Mouse (Mus musculus) kidney, adult 18-20 months (tissue): ENCODE measurements around the gene Yy1.
A peak's percentile ranks its signal among the peaks of the same experiment; 100 is the strongest.

Experiments used
- DNase-seq: peaks from one replicate; pipeline ENCODE4 v3.0.0; 2021

Gene Yy1

DNA sequence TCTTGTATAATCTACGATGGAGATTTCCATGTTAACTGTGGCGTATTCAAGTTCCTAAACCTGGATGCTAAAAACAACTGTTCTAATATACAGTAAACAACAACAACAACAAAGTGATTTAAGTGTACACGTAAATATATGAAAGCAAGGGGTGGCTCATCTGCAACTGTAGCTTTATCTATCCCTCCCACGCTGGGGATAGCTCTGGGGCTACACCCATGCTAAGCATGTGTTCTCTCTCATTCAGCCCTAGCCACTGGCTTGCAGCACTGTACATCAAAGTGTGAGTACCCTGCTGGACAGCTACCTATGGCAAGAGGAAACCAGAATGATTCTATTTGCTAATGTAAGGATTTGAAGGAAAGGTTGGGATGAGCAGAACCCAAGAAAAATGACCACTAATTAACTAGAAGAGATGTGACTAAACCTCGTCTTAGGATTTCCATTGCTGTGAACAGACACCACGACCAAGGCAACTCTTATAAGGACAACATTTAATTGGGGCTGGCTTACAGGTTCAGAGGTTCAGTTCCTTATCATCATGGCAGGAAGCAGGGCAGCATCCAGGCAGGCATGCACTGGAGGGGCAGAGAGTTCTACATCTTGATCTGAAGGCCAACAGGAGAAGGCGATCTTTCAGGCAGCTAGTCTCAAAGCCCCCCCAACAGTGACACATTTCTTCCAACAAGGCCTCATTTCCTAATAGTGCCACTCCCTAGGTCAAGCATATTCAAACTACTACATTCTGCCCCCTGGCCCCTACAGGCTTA is 12.5 kb upstream of the Yy1 start:
- no peak for DNase-seq

DNA sequence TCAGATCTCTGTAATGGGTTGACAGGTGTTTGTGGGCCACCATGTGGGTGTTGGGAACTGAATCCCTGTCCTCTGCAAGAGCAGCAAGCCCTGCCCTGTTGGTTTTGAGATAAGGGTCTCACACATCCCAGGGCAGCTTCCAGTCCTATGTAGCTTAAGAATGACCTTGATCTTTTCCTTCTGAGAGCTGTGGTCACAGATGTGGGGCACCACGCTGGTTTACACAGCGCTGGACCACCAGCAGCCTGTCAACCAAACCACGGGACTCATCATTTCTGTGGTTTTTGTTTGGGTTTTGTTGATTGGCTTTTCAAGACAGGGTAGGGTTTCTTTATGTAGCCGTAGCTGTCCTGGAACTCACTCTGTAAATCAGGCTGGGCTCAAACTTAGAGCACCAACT is 7.6 kb upstream of the Yy1 start:
- no peak for DNase-seq

DNA sequence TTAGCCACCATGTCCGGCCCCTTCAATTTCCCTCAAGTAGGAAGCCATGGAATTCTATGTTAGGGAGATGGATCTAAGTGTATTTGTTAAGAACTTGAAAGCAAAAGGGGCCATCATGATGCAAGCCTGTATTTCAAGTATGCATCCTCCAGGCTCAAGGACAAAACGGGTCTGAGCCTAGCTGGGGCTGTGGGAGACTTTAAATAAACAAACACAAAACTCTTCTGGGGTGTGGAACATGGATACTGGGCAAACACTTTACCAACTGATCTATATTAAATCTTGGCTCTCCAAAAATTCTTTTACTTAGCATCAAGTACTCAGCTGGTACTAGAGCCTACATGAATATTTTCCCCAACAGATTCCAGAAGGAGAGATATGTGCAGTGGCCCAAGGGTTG is 5.4 kb upstream of the Yy1 start:
- no peak for DNase-seq

DNA sequence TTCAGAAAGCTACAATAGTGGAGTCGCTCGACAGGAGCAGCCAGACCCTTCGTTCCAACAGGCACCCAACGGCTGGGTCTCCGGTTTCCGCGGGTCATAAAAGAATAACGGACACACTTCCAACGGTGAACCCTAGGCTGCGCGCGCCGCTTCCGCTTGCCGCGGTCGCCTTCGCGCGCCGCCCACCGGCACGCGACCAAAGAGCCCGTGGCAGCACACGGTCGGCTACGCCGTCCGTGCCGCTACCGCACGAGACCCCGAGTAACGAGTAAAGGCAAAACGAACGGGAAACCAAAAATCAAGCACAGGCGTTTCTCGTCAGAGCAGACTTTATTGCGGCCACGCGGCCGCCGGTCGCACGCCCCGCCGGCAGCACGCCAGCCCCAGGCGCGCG is 624 bp upstream of the Yy1 start:
- peak; percentile 82 for DNase-seq

DNA sequence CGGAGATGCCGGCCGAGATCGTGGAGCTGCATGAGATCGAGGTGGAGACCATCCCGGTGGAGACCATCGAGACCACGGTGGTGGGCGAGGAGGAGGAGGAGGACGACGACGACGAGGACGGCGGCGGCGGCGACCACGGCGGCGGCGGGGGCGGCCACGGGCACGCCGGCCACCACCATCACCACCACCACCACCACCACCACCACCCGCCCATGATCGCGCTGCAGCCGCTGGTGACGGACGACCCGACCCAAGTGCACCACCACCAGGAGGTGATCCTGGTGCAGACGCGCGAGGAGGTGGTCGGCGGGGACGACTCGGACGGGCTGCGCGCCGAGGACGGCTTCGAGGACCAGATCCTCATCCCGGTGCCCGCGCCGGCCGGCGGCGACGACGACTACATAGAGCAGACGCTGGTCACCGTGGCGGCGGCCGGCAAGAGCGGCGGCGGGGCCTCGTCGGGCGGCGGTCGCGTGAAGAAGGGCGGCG is 724 bp downstream of the Yy1 start:
- no peak for DNase-seq

DNA sequence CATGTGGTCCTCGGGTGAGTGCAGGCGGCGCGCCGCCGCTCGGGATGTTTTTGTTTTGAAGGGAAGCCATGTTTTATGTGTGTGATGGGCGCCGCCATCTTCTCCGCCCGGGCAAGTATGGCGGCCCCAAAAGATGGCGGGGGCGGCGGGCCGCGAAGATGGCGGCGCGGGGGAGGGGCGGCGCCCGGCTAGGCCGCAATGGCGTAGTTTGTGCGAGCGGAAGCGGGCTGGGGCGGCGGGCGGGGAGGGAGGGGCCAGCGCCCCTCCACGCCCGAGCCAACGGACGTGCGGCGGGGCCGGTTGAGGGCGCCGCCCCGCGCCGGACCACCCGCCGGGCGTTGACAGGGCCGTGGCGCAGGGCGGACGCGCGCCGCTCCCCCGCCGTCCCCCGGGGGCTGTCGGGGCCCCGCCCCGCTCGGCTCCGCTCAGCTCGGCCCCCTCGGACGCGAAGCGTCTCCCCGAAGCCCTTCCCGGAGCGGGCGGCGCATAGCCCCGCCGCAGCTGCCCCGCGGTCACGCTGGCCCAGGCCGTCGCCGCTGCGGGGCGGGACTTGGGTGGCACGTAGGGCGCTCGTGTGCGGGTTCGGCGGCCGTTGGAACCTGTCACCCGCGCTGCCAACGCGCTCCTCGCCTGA is 1.4 kb downstream of the Yy1 start:
- DNase-seq, result peak; percentile 81

DNA sequence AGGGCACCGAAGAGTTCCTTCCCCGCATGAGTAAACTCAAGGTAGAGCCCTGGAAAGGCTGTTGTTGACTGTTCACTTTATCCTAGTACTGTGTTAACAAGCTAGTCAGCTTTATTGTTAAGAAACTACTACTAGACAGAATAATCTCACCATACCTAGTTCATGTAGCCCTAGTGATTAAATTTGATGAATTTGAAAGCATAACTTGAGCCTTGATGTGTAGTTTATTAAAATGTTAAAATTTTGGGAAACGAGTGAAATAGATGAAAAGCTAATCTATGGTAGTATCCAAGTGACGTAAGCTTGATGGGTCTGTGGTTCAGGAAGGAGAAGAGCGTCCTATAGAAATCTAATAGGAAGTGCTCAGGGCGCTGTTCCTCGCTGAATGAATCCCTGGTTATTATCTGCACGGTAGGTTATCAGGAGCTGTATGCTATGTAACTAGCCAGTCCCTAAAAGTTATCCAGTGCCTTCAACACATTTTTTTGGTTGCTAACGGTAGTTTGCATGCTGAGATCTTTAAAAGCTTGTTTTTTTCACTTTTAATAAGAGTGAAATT is 2.3 kb downstream of the Yy1 start:
- no peak for DNase-seq

DNA sequence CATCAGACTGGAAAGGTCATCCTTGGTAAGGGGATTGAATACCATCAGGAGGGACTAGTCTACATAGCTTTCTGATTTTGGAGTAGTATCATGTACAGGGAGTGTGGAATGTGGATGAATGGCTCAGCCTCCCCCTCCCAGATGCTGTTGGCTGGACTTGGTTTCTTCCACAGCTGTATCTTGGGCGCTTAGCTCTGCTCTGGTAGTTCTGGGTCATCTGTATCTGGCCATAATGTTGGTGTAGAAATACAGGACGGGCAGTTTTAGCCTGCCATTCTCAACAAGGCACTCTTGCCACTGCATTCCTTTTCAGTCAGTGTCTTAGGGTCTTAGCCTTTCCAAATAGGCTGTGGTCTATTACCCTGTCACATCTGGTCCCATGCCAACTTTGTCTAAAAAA is 8.8 kb downstream of the Yy1 start:
- DNase-seq, result no peak

DNA sequence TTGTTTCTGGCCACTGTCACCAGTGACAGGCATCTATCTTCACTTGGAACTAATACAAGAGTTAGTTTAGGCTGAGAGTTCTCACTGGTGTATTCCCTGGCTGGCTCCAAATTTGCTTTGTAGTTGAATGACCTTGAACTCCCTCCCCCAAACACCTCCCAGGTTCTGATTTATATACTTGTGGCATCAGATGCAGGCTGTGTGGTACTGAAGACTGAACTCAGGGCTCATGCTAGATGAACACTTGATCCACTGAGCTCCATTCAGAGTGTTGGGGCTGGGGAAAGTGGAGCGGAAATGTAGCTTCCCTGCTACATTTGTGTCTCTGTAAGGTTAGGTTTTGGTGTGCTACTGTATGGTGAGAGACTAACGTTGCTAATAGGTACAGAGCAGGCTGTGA is 11.6 kb downstream of the Yy1 start:
- no peak for DNase-seq

DNA sequence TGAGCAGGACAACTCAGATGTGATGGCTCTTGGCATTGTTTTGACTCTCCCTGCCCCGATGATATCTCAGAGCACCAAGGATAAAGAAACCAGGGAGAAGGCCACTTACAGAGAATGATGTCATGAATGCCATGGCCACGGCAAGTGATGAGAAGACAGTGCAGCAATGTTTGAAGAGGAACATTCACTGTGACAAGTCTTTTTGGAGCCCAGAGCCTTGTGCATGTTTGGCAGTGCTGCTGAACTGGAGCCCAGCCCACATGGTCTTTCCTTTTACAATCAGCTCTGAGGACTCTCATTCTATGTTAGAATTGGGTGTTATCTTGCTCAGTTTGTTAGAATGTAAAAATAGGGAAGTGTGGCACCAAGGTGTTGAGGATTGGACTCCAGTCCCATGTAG is 15.7 kb downstream of the Yy1 start:
- no peak for DNase-seq

DNA sequence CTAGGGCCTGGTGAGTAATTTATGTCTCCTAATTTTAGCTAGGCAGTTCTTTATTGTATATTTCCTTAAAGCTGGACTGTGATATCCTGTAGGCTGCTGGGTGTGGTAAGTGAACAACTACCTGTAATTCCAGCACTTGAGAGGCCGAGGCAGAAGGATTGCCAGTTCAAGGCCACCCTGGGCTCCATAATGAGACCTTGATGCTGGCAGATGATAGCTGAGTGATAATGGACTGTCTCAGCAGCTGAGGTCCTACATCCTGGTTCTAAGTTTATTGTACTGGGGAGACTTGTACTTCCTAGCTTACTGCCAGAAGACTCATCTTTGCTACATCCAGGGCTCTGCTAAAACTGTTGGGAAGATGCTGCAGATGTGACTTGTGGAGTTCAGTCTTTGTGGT is 17.0 kb downstream of the Yy1 start:
- no peak for DNase-seq

DNA sequence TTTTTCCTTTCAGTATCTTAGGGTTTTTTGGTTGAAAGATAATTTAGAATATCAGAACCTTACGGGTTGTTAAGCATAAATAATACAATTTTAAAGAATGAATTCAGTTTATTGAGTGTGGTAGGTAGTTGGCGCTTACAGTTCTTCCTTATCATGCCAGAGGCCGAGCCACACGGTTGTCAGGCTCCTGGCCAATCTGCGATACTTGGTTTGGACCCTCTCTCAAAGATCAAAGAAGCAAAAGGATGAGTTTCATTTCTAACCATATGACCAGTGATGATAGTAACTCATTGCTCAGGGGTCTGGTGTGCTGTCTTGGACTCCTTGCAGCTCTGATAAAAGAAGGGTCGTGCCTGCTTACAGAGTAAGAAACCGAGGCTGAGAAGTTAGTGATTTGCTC is 17.5 kb downstream of the Yy1 start:
- no peak for DNase-seq

DNA sequence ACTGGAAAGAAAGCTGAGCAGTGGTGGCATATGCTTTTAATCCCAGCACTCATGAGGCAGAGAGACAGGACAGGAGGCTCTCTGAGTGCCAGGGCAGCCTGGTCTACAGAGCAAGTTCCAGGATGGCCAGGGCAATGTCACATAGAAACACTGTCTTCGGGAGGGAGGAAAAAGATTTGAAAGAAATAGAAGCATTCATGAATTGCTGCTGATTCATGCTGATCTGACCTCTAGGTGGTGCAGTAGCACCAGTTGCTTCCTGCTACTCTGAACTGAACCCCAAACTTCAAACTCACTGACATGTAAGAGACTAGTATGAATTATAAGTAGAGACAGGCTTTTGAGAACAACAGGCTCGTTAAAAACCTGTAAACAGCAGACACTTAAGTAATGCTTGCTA is 18.4 kb downstream of the Yy1 start:
- DNase-seq, result peak; percentile 35

DNA sequence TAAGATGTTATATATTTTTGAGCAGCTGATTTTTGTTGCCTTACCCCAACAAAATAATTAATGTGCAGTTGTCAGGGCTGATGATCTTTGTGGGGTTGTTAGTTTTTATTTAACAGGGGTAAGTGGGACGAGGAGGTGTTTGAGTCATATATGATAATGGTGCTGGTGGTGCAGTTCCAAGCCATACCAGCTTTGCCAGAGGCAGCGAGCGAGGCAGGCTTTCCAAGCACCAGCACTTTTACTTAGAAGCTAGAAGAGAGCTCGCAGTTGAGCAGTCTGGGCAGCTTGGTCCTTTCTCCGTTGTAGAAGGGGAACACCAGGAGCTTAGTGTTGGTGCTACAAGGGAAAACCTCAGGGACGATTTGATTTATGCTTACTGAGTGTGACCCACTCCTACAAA is 19.7 kb downstream of the Yy1 start:
- DNase-seq, result no peak

DNA sequence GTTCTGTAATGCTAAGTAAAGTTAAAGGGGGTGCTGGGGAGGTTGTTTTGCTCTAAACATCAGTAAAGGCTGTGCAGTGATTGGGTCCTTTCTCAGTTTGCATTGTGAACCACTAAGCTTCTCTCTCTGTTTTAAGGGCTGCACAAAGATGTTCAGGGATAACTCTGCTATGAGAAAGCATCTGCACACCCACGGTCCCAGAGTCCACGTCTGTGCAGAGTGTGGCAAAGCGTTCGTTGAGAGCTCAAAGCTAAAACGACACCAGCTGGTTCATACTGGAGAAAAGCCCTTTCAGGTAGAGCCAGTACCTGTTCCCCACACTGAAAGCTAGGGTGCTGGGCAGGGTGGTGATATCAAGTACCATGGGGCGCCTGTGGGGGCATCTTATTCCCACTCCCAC is 21.7 kb downstream of the Yy1 start:
- DNase-seq, result no peak

DNA sequence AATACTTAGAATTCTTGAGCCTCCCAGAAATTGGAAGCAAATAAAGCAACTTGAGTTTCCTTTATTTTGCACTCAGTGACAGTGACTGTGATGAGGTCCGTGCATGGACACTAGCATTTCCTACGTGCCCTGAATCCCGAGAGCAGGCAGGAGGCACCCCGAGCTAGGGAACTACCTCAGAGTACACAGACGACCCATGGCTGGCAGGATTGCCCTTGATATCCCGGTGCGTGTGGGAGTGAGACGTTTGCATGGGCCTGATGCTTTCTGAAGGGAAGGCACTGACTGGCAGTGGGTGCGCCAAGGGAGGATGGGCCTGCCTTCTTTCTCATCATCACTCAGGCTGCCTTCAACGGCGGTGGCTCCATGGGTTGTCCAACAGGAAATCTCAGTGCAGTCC is 23.8 kb downstream of the Yy1 start:
- DNase-seq, result no peak

DNA sequence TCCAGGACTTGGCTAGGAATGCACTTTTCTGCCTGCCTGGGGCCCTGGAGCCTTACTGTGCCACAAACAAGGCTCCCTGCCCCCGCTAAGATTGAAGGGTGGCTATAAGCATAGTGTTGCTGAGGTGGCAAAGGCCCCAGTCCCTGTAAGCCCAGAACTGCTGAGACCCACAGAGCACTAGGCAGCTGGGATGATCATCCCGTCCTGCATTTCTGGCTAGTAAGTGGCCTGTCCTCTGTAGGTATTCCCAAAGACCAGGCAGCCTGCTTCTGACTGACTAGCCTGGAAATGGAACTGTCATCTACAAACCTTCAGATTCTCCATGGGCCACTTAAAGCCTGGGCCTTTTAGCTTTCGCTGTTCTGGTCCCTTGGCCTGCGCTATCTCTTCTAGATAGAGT is 27.7 kb downstream of the Yy1 start:
- no peak for DNase-seq

DNA sequence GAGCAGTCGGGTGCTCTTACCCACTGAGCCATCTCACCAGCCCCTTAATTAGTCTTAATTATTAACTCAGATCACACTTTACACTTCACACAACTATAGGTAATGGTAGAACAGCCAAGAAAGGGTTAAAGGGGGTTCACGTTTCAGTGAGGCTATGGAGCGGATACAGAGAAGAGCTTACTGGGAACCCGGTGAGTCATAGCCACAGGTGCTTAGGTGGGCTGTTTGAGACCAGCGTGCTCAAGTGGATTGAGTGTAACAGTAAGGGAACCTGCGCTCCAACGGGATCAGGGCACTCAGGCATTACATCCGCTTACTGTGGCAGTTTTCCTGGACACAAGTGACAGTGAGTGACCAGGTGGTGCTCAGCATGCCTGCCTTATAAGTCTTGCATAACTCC is 30.3 kb downstream of the Yy1 start:
- no peak for DNase-seq

DNA sequence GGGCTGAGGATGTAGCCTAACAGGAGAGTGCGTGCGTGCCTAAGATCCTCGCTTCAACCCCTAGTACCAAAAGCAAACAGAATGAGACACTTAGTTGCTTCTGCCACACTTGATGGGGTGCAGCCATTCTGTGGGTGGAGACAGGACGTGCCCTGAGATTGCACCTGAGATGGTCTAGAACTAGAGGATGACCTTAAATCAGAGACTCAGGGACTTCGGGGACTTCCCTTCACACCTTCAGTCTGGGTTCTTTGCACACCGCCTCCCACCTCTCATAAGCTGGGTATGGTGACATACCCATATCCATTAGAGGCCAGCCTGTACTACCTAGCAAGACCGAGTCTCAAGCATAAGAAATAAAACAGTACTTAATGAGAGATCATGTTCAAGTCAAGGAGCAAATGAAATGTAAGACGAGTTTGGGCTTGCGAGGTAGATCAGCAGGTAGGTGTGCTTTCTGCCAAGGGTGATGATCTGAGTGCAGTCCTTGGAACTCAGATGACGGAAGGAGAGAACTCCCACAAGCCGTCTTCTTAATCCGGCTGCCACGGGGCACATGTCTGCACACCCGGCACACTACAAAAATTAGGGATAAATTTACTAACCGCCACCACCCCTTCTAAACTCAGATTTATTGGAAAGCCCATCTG is 31.6 kb downstream of the Yy1 start:
- no peak for DNase-seq

DNA sequence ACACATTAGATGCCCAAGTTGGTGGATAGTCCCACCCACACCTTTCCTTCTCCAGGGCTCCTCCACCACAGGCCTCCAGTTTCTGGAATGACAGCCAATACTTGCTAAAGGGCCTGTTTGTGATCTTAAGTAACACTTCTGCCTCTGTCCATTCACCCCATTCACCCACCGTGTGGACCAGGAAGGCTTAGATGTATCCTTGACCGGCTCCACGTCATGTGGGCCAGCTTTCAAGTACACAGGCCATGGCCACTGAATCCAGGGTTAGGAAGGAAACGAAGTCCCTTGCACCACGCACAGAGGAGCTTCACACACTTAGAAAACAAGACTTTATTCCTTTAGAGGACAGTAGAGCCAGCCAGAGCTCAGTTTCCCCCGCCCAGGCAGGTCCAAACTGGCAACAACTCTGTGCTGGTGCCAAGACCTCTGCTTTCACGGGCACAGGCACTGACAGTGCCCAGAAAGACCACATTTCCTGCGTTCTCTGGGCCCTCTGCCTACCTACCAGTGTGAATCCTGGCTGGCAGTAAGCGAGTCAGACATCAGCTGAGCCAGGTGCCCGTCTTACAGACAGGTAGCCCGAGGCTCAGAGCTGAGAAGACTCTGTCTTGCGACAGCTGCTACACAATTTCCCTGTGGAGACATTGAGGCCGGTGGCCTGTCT is 32.9 kb downstream of the Yy1 start:
- DNase-seq, result no peak

DNA sequence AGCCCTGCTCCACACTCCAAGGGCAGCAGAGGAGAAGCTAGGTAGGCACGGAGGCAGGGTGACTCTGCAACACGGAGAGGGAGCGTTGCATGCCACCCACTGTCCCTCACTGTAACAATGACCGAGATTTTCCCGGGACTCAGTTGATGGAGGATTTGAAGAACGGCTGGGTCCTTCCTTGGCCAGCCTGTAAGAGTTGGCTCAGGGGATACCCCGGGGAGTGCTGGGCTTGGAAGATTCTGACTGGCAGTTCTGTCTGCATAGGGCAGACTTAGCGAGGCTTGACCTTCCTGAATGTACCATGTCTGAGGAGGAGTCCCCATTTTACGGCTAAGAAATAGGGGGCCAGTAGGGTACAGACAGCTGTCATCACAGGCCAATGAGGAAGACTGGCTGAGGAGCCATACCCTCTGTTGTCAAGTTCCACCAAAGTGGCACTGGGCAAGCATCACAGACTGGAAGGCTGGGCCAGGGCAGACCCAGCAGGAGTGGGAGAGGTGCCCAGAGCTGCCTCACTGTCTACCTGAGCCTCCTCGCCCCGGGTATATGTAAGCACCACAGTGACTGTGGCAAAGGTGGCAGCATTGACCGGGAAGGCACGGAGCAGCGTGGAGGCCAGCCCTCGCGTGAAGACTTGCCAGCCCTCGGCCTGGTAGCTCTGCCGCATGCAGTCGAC is 33.6 kb downstream of the Yy1 start:
- DNase-seq, result no peak

DNA sequence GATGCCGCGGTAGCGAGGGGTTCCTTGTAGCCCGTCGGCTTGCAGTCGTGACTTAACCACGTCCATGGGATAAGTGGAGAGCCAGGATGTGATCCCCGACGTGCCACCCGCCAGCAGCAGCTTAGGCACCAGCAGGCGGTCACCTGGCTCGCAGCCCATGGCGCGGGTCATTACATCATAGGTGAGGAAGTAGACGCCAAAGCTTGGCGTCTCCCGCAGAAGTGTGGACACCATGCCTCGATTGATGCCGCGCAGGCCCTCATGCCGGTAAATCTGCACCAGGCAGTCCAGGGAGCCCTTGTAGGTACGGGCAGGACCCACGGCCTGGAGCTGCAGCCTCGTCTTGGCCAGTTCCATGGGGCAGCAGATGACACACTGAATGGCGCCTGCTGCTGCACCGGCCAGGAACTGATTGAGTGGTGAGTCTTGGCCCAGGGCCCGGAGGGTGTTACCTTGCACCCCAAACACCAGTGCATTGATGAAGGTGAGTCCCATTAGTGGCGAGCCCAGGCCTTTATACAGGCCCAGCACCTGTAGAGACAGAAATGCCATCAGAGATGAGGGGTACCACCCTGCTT is 34.3 kb downstream of the Yy1 start:
- no peak for DNase-seq

DNA sequence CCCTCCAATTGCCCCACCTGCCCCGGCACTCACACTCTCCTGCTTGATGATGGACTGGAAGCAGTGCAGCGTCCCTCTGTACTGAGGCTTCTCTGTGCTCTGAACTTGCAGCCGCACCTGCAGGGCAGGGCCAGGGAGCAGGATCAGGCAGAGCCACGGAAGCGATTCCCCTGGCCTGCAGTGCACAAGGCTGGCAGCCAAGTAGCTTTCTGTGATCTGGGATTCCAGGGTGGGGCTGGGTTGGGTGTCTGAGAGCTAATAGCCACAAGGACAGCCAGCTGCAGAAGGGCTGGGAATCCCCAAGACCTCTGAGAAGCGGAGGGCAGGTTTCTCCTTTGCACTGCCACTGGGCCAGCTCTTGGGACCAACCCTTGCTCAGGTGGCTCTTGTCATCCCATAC is 34.9 kb downstream of the Yy1 start:
- no peak for DNase-seq
